ENCODE assay signal across 8 mouse cellular contexts in genomic region chr5:30949654-30950326, GRCm38 (mm10). TPM values are rescaled to one million over a fixed set of nuclear protein-coding genes. Genes with fewer than 3 reads are reported as not detected.
DNase-seq lines count a peak whose midpoint lies in the region; ATAC-seq and TF ChIP-seq lines count a peak whose summit lies in the region.

No protein-coding gene starts in this region.

- WGBS in bone marrow, adult 2 months = 2% methylated on average over 31 of the region's 31 CpGs
- under 1% methylated on average over 24 of the region's 31 CpGs for WGBS in embryonic facial prominence, embryonic 14.5 days
- under 1% methylated on average over 31 of the region's 31 CpGs for WGBS in limb, embryonic 13.5 days
- WGBS in midbrain, embryonic 15.5 days = under 1% methylated on average over 31 of the region's 31 CpGs
- WGBS in spleen, adult 2 months = under 1% methylated on average over 31 of the region's 31 CpGs

- peak; percentile 73; the same call in 1 of the 2 replicates for TF ChIP-seq POLR2A in bone marrow, adult 2 months (IDR thresholded peaks at IDR 0.05; ENCODE audit: borderline replicate concordance, control insufficient read depth, low read depth, low read length)
- peak; percentile 7; the same call in 1 of the 2 replicates for TF ChIP-seq POLR2A in spleen, adult 2 months (IDR thresholded peaks at IDR 0.05; ENCODE audit: low read depth, low read length)

- peak; percentile 90 for DNase-seq in A20 (ENCODE audit: low read depth, low spot score)
- peak; percentile 96 for DNase-seq in embryonic facial prominence, embryonic 14.5 days (ENCODE audit: low spot score)
- DNase-seq in heart, adult 8-10 months (ENCODE audit: low spot score) = peak; percentile 91
- peak; percentile 94 to 96 for DNase-seq in kidney, adult 8-10 months
- peak; percentile 59 to 90 for DNase-seq in spleen, adult 2 months (ENCODE audit: low read depth in 1 of 2, low spot score in 2 of 2)

- peak; percentile 91 for ATAC-seq in embryonic facial prominence, embryonic 14.5 days (ENCODE audit: low read depth)
- ATAC-seq in limb, embryonic 13.5 days (ENCODE audit: low FRiP score, low read depth) = peak; percentile 90
- peak; percentile 87 for ATAC-seq in midbrain, embryonic 15.5 days (replicated peaks)

- peak overlapping the region; percentile 89 for H3K4me2 ChIP-seq in embryonic facial prominence, embryonic 14.5 days (ENCODE audit: low read depth, low read length)
- peak overlapping the region; percentile 83 for H3K4me2 ChIP-seq in limb, embryonic 13.5 days (replicated peaks)
- peak overlapping the region; percentile 83 for H3K4me2 ChIP-seq in midbrain, embryonic 15.5 days

- peaks cover 8% of the 10 kb centered on the region; the same call in 1 of the 2 replicates for H3K27me3 ChIP-seq in embryonic facial prominence, embryonic 14.5 days (replicated peaks; ENCODE audit: control insufficient read depth, insufficient read depth, low read length)
- peaks cover 13% of the 10 kb centered on the region for H3K27me3 ChIP-seq in limb, embryonic 13.5 days
- no peaks in the 10 kb centered on the region for H3K27me3 ChIP-seq in midbrain, embryonic 15.5 days (replicated peaks)
- peaks cover 6% of the 10 kb centered on the region for H3K27me3 ChIP-seq in spleen, adult 2 months (ENCODE audit: control insufficient read depth, insufficient read depth, low read length)

- peaks cover 2% of the 10 kb centered on the region for H3K4me1 ChIP-seq in bone marrow, adult 2 months (ENCODE audit: control insufficient read depth, insufficient read depth, low read length)
- H3K4me1 ChIP-seq in embryonic facial prominence, embryonic 14.5 days (ENCODE audit: control insufficient read depth, insufficient read depth, low read length) = peaks cover 12% of the 10 kb centered on the region
- H3K4me1 ChIP-seq in limb, embryonic 13.5 days = peaks cover 24% of the 10 kb centered on the region
- H3K4me1 ChIP-seq in midbrain, embryonic 15.5 days = peaks cover 30% of the 10 kb centered on the region
- peaks cover 6% of the 10 kb centered on the region for H3K4me1 ChIP-seq in spleen, adult 2 months (ENCODE audit: control insufficient read depth, insufficient read depth, insufficient read length)

- peak overlapping the region; percentile 60 for H3K9ac ChIP-seq in embryonic facial prominence, embryonic 14.5 days (ENCODE audit: low read depth, low read length)
- H3K9ac ChIP-seq in limb, embryonic 13.5 days = peak overlapping the region; percentile 72
- peak overlapping the region; percentile 65 for H3K9ac ChIP-seq in midbrain, embryonic 15.5 days

- peaks cover 29% of the 10 kb centered on the region for H3K36me3 ChIP-seq in embryonic facial prominence, embryonic 14.5 days (ENCODE audit: control insufficient read depth, insufficient read depth, low read length)
- H3K36me3 ChIP-seq in limb, embryonic 13.5 days = peaks cover 34% of the 10 kb centered on the region
- H3K36me3 ChIP-seq in midbrain, embryonic 15.5 days (replicated peaks) = peaks cover 21% of the 10 kb centered on the region
- peaks cover 15% of the 10 kb centered on the region for H3K36me3 ChIP-seq in spleen, adult 2 months (ENCODE audit: control insufficient read depth, insufficient read depth, low read length)

- H3K27ac ChIP-seq in bone marrow, adult 2 months (ENCODE audit: control insufficient read depth, insufficient read depth, low read depth, low read length, poor library complexity) = peak overlapping the region; percentile 67
- H3K27ac ChIP-seq in embryonic facial prominence, embryonic 14.5 days (replicated peaks; ENCODE audit: low read depth, low read length) = peak overlapping the region; percentile 78
- H3K27ac ChIP-seq in limb, embryonic 13.5 days = peak overlapping the region; percentile 83
- peak overlapping the region; percentile 79 for H3K27ac ChIP-seq in midbrain, embryonic 15.5 days
- H3K27ac ChIP-seq in spleen, adult 2 months (ENCODE audit: insufficient read depth, low read length) = peak overlapping the region; percentile 12

- H3K9me3 ChIP-seq in embryonic facial prominence, embryonic 14.5 days (ENCODE audit: control insufficient read depth, low read length) = no peaks in the 10 kb centered on the region
- H3K9me3 ChIP-seq in limb, embryonic 13.5 days = no peaks in the 10 kb centered on the region
- H3K9me3 ChIP-seq in midbrain, embryonic 15.5 days = no peaks in the 10 kb centered on the region

- H3K4me3 ChIP-seq in bone marrow, adult 2 months (replicated peaks; ENCODE audit: control insufficient read depth, low read depth, low read length) = peak overlapping the region; percentile 97
- peak overlapping the region; percentile 55 for H3K4me3 ChIP-seq in embryonic facial prominence, embryonic 14.5 days (ENCODE audit: low read depth, low read length)
- H3K4me3 ChIP-seq in limb, embryonic 13.5 days = peak overlapping the region; percentile 53
- H3K4me3 ChIP-seq in midbrain, embryonic 15.5 days = peak overlapping the region; percentile 54
- peak overlapping the region; percentile 85 for H3K4me3 ChIP-seq in spleen, adult 2 months (ENCODE audit: extremely low read depth, insufficient read depth, insufficient read length)

- no peak for TF ChIP-seq CTCF in bone marrow, adult 2 months (IDR thresholded peaks at IDR 0.05; ENCODE audit: control insufficient read depth, insufficient read depth, low read length)
- TF ChIP-seq CTCF in spleen, adult 2 months (IDR thresholded peaks at IDR 0.05; ENCODE audit: extremely low read depth, insufficient read depth, insufficient read length, insufficient replicate concordance) = no peak

RNA-seq across cellular contexts. Expression of gene Cgref1, which starts 4.4 kb away (rescaled TPM):
- 1.0 TPM in 1 of 2 replicates, not detected in the other for polyA plus RNA-seq in bone marrow, adult 2 months (2011; ENCODE audit: insufficient read depth, insufficient read length, low replicate concordance, missing spikeins)
- 30.9 and 51.1 TPM in 2 replicates for polyA plus RNA-seq in embryonic facial prominence, embryonic 14.5 days (2014; fragmentation: Nextera tagmentation; extraction: Ambion mirVana)
- total RNA-seq in heart, adult 8-10 months (2022) = under 1 TPM; 0.37 to 0.97 (median 0.60) TPM
- 7.6 and 8.7 TPM in 2 replicates for polyA plus RNA-seq in limb, embryonic 13.5 days (2015; fragmentation: Nextera tagmentation; extraction: Ambion mirVana)
- 62.7 and 66.5 TPM in 2 replicates for polyA plus RNA-seq in midbrain, embryonic 15.5 days (2015; fragmentation: Nextera tagmentation; extraction: Ambion mirVana)
- 0.47 and 0.76 TPM in 2 replicates for polyA plus RNA-seq in spleen, adult 2 months (2012; rRNA removed)

RNA-seq across cellular contexts. Expression of gene Preb, which starts 10.4 kb away (rescaled TPM):
- 138 and 214 TPM in 2 replicates for polyA plus RNA-seq in bone marrow, adult 2 months (2011; ENCODE audit: insufficient read depth, insufficient read length, low replicate concordance, missing spikeins)
- 85.3 and 91.2 TPM in 2 replicates for polyA plus RNA-seq in embryonic facial prominence, embryonic 14.5 days (2014; fragmentation: Nextera tagmentation; extraction: Ambion mirVana)
- total RNA-seq in heart, adult 8-10 months (2022) = 10 to 100 TPM; 82.1 to 97.6 (median 89.6) TPM
- polyA plus RNA-seq in limb, embryonic 13.5 days (2015; fragmentation: Nextera tagmentation; extraction: Ambion mirVana) = 136 and 142 TPM in 2 replicates
- 110 and 113 TPM in 2 replicates for polyA plus RNA-seq in midbrain, embryonic 15.5 days (2015; fragmentation: Nextera tagmentation; extraction: Ambion mirVana)
- 227 and 270 TPM in 2 replicates for polyA plus RNA-seq in spleen, adult 2 months (2012; rRNA removed)

RNA-seq across cellular contexts. Expression of gene Tcf23, which starts 18.7 kb away (rescaled TPM):
- polyA plus RNA-seq in bone marrow, adult 2 months (2011; ENCODE audit: insufficient read depth, insufficient read length, low replicate concordance, missing spikeins) = not detected in 2 replicates
- 0.19 TPM in 1 of 2 replicates, not detected in the other for polyA plus RNA-seq in embryonic facial prominence, embryonic 14.5 days (2014; fragmentation: Nextera tagmentation; extraction: Ambion mirVana)
- 1 to 10 TPM in 1 of 4 experiments, under 1 TPM in 3; 0.85 to 1.9 (median 0.91) TPM for total RNA-seq in heart, adult 8-10 months (2022)
- not detected in 2 replicates for polyA plus RNA-seq in limb, embryonic 13.5 days (2015; fragmentation: Nextera tagmentation; extraction: Ambion mirVana)
- 0.08 TPM in 1 of 2 replicates, not detected in the other for polyA plus RNA-seq in midbrain, embryonic 15.5 days (2015; fragmentation: Nextera tagmentation; extraction: Ambion mirVana)
- 0.29 and 0.34 TPM in 2 replicates for polyA plus RNA-seq in spleen, adult 2 months (2012; rRNA removed)

RNA-seq across cellular contexts. Expression of gene Khk, which starts 28.6 kb away (rescaled TPM):
- 42.6 and 45.4 TPM in 2 replicates for polyA plus RNA-seq in bone marrow, adult 2 months (2011; ENCODE audit: insufficient read depth, insufficient read length, low replicate concordance, missing spikeins)
- 22.1 and 24.7 TPM in 2 replicates for polyA plus RNA-seq in embryonic facial prominence, embryonic 14.5 days (2014; fragmentation: Nextera tagmentation; extraction: Ambion mirVana)
- 10 to 100 TPM; 23.8 to 31.8 (median 26.6) TPM for total RNA-seq in heart, adult 8-10 months (2022)
- 20.0 and 22.6 TPM in 2 replicates for polyA plus RNA-seq in limb, embryonic 13.5 days (2015; fragmentation: Nextera tagmentation; extraction: Ambion mirVana)
- polyA plus RNA-seq in midbrain, embryonic 15.5 days (2015; fragmentation: Nextera tagmentation; extraction: Ambion mirVana) = 8.0 and 10.4 TPM in 2 replicates
- 28.0 and 30.2 TPM in 2 replicates for polyA plus RNA-seq in spleen, adult 2 months (2012; rRNA removed)

RNA-seq across cellular contexts. Expression of gene Emilin1, which starts 36.6 kb away (rescaled TPM):
- polyA plus RNA-seq in bone marrow, adult 2 months (2011; ENCODE audit: insufficient read depth, insufficient read length, low replicate concordance, missing spikeins) = 9.3 and 17.6 TPM in 2 replicates
- polyA plus RNA-seq in embryonic facial prominence, embryonic 14.5 days (2014; fragmentation: Nextera tagmentation; extraction: Ambion mirVana) = 200 and 225 TPM in 2 replicates
- total RNA-seq in heart, adult 8-10 months (2022) = 10 to 100 TPM; 13.9 to 16.6 (median 16.0) TPM
- 279 and 281 TPM in 2 replicates for polyA plus RNA-seq in limb, embryonic 13.5 days (2015; fragmentation: Nextera tagmentation; extraction: Ambion mirVana)
- polyA plus RNA-seq in midbrain, embryonic 15.5 days (2015; fragmentation: Nextera tagmentation; extraction: Ambion mirVana) = 17.8 and 20.3 TPM in 2 replicates
- 83.9 and 104 TPM in 2 replicates for polyA plus RNA-seq in spleen, adult 2 months (2012; rRNA removed)

Comparison
In these comparisons a context has a peak if more than half of its experiments do, and no peak if none do; other contexts are left out.
1. Peak in every context shown above with its lines: DNase-seq, ATAC-seq, H3K4me3 ChIP-seq and H3K27ac ChIP-seq.
2. H3K27ac ChIP-seq: peak in every context shown above with its lines; median percentile 83 in limb, embryonic 13.5 days; 79 in midbrain, embryonic 15.5 days; 78 in embryonic facial prominence, embryonic 14.5 days; 67 in bone marrow, adult 2 months; 12 in spleen, adult 2 months.